Mouse (Mus musculus): Measurements from ENCODE around the gene Slc8a3. TPM values are rescaled to one million over a fixed set of nuclear protein-coding genes. Genes with fewer than 3 reads are reported as not detected.

Gene Slc8a3
- polyA plus RNA-seq, 1 experiment from 2014 or later, result 0.27 TPM

- no peaks in the 10 kb centered on the region for H3K36me3 ChIP-seq (ENCODE audit: insufficient read depth, low read length)
- WGBS, result 43% methylated on average over 2 of the region's 2 CpGs
Measured at GRCm38 (mm10) chr12:81159947-81160346, 173.0 kb downstream of the Slc8a3 start.

GRCm38 (mm10) chr12:81156841-81157240, 176.1 kb downstream of the Slc8a3 start:
- no peaks in the 10 kb centered on the region for H3K36me3 ChIP-seq (ENCODE audit: insufficient read depth, low read length)
- 73% methylated on average over 8 of the region's 8 CpGs for WGBS
- no peak overlapping the region for H3K4me2 ChIP-seq (replicated peaks; ENCODE audit: low read depth, low read length)
- no peak for ATAC-seq (ENCODE audit: low FRiP score, low TSS enrichment)
- H3K4me1 ChIP-seq (ENCODE audit: insufficient read depth, low read length), result 0 out of 2 replicates have a peak, but pooled peaks cover 2% of the 10 kb centered on the region
- H3K4me3 ChIP-seq (ENCODE audit: low read length), result no peak overlapping the region
- no peak overlapping the region for H3K9ac ChIP-seq (replicated peaks; ENCODE audit: low read length)
- H3K27ac ChIP-seq (ENCODE audit: low read length), result no peak overlapping the region
- H3K9me3 ChIP-seq (ENCODE audit: low read length), result no peaks in the 10 kb centered on the region
- peaks cover 33% of the 10 kb centered on the region for H3K27me3 ChIP-seq (ENCODE audit: insufficient read depth, low read length)

More at GRCm38 (mm10) chr12:81159947-81160346, 173.0 kb downstream of the Slc8a3 start:
- Histone ChIP-seq H3K4me3 (ENCODE audit: low read length) (no peak overlapping the region), H3K4me2 (replicated peaks; ENCODE audit: low read depth, low read length) (no peak overlapping the region), H3K9me3 (ENCODE audit: low read length) (no peaks in the 10 kb centered on the region), H3K27ac (ENCODE audit: low read length) (no peak overlapping the region), H3K9ac (replicated peaks; ENCODE audit: low read length) (no peak overlapping the region), H3K27me3 (ENCODE audit: insufficient read depth, low read length) (peaks cover 57% of the 10 kb centered on the region), H3K4me1 (ENCODE audit: insufficient read depth, low read length) (0 out of 2 replicates have a peak, but pooled peaks cover 2% of the 10 kb centered on the region)
- no peak for ATAC-seq (ENCODE audit: low FRiP score, low TSS enrichment)

- Histone ChIP-seq H3K27me3 (ENCODE audit: insufficient read depth, low read length) (peaks cover 25% of the 10 kb centered on the region), H3K4me2 (replicated peaks; ENCODE audit: low read depth, low read length) (no peak overlapping the region), H3K27ac (ENCODE audit: low read length) (no peak overlapping the region), H3K9ac (replicated peaks; ENCODE audit: low read length) (no peak overlapping the region), H3K4me3 (ENCODE audit: low read length) (no peak overlapping the region), H3K4me1 (ENCODE audit: insufficient read depth, low read length) (0 out of 2 replicates have a peak, but pooled peaks cover 2% of the 10 kb centered on the region), H3K36me3 (ENCODE audit: insufficient read depth, low read length) (no peaks in the 10 kb centered on the region), H3K9me3 (ENCODE audit: low read length) (no peaks in the 10 kb centered on the region)
- WGBS, result 67% methylated on average over 6 of the region's 6 CpGs
- no peak for ATAC-seq (ENCODE audit: low FRiP score, low TSS enrichment)
Measured at GRCm38 (mm10) chr12:81155675-81156074, 177.3 kb downstream of the Slc8a3 start.

- ATAC-seq (ENCODE audit: low FRiP score, low TSS enrichment), result no peak
- no peak overlapping the region for H3K27ac ChIP-seq (ENCODE audit: low read length)
- H3K9me3 ChIP-seq (ENCODE audit: low read length), result no peaks in the 10 kb centered on the region
- no peak overlapping the region for H3K4me3 ChIP-seq (ENCODE audit: low read length)
- no peaks in the 10 kb centered on the region for H3K4me1 ChIP-seq (ENCODE audit: insufficient read depth, low read length)
- H3K27me3 ChIP-seq (ENCODE audit: insufficient read depth, low read length), result 0 out of 2 replicates have a peak, but pooled peaks cover 10% of the 10 kb centered on the region
- no peaks in the 10 kb centered on the region for H3K36me3 ChIP-seq (ENCODE audit: insufficient read depth, low read length)
- WGBS, result 56% methylated on average over 2 of the region's 2 CpGs
- no peak overlapping the region for H3K4me2 ChIP-seq (replicated peaks; ENCODE audit: low read depth, low read length)
- no peak overlapping the region for H3K9ac ChIP-seq (replicated peaks; ENCODE audit: low read length)
Measured at GRCm38 (mm10) chr12:81152082-81152481, 180.9 kb downstream of the Slc8a3 start.

- Histone ChIP-seq H3K9me3 (ENCODE audit: low read length) (no peaks in the 10 kb centered on the region), H3K27me3 (ENCODE audit: insufficient read depth, low read length) (peaks cover 6% of the 10 kb centered on the region; the same call in 1 of the 2 replicates), H3K4me2 (replicated peaks; ENCODE audit: low read depth, low read length) (no peak overlapping the region), H3K36me3 (ENCODE audit: insufficient read depth, low read length) (no peaks in the 10 kb centered on the region), H3K4me1 (ENCODE audit: insufficient read depth, low read length) (no peaks in the 10 kb centered on the region), H3K27ac (ENCODE audit: low read length) (no peak overlapping the region), H3K4me3 (ENCODE audit: low read length) (no peak overlapping the region), H3K9ac (replicated peaks; ENCODE audit: low read length) (no peak overlapping the region)
- ATAC-seq (ENCODE audit: low FRiP score, low TSS enrichment), result no peak
- WGBS, result 74% methylated on average over 5 of the region's 5 CpGs
Measured at GRCm38 (mm10) chr12:81150917-81151316, 182.1 kb downstream of the Slc8a3 start.

- no peak overlapping the region for H3K4me2 ChIP-seq (replicated peaks; ENCODE audit: low read depth, low read length)
- H3K27ac ChIP-seq (ENCODE audit: low read length), result no peak overlapping the region
- H3K4me3 ChIP-seq (ENCODE audit: low read length), result no peak overlapping the region
- no peaks in the 10 kb centered on the region for H3K4me1 ChIP-seq (ENCODE audit: insufficient read depth, low read length)
- H3K9ac ChIP-seq (replicated peaks; ENCODE audit: low read length), result no peak overlapping the region
- H3K36me3 ChIP-seq (ENCODE audit: insufficient read depth, low read length), result no peaks in the 10 kb centered on the region
- H3K27me3 ChIP-seq (ENCODE audit: insufficient read depth, low read length), result peaks cover 13% of the 10 kb centered on the region
- 84% methylated on average over 6 of the region's 6 CpGs for WGBS
- no peak for ATAC-seq (ENCODE audit: low FRiP score, low TSS enrichment)
- no peaks in the 10 kb centered on the region for H3K9me3 ChIP-seq (ENCODE audit: low read length)
Measured at GRCm38 (mm10) chr12:81147956-81148355, 185.0 kb downstream of the Slc8a3 start.

Small RNA genes lying within 50 kb of the gene (microRNA-seq; reads per million reads assigned to microRNA genes)
- gene Mir3067, result 0.95 reads per million

Other genes with a start within 250 kb of the Slc8a3 start
- 0.24 and 0.29 TPM in 2 replicates for gene Gm4787, start 46.3 kb upstream of the Slc8a3 start, polyA plus RNA-seq (2015; fragmentation: Nextera tagmentation; extraction: Ambion mirVana)
- gene Adam4, start 88.8 kb upstream of the Slc8a3 start, polyA plus RNA-seq (2015; fragmentation: Nextera tagmentation; extraction: Ambion mirVana), result 0.36 and 0.81 TPM in 2 replicates
- gene Cox16, start 151.9 kb upstream of the Slc8a3 start, polyA plus RNA-seq (2015; fragmentation: Nextera tagmentation; extraction: Ambion mirVana), result 113 and 124 TPM in 2 replicates
- gene Gm20498, start 199.7 kb upstream of the Slc8a3 start, polyA plus RNA-seq (2015; fragmentation: Nextera tagmentation; extraction: Ambion mirVana), result 29.4 and 35.0 TPM in 2 replicates
- gene Synj2bp, start 199.7 kb upstream of the Slc8a3 start, polyA plus RNA-seq (2015; fragmentation: Nextera tagmentation; extraction: Ambion mirVana), result 43.6 and 45.5 TPM in 2 replicates
- 0.15 and 0.39 TPM in 2 replicates for gene Adam21, start 235.3 kb upstream of the Slc8a3 start, polyA plus RNA-seq (2015; fragmentation: Nextera tagmentation; extraction: Ambion mirVana)

Measured in kidney, embryonic 16.5 days (tissue).